Mouse (Mus musculus): ENCODE data around the gene Cldn14.

DNA sequence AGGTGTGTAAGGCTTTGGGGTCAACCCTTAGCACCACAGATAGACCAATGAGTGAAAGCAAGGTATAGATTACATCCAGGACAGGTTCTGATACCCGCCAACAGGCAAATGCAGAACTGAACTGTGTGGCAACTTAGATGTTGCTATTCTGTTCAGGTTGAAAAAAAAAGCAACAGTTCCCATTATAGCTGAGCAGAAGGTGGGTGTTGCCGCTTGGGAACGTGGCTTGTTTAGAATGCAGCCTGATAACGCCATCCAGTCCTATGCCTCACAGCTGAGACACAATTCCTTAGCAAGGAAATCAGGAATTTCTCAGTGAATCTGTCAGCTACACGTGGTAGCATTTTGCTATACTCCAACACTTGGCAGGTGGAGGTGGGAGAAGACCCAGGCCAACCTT is 115.4 kb downstream of the Cldn14 start:
- TF ChIP-seq CTCF (IDR thresholded peaks at IDR 0.05; ENCODE audit: control insufficient read depth, insufficient read depth, insufficient read length) (no peak), USF1 (IDR thresholded peaks at IDR 0.05; ENCODE audit: low read depth) (no peak)

Measured in C2C12 (cell line).